ENCODE assay signal across 8 mouse cellular contexts in the genomic region with DNA sequence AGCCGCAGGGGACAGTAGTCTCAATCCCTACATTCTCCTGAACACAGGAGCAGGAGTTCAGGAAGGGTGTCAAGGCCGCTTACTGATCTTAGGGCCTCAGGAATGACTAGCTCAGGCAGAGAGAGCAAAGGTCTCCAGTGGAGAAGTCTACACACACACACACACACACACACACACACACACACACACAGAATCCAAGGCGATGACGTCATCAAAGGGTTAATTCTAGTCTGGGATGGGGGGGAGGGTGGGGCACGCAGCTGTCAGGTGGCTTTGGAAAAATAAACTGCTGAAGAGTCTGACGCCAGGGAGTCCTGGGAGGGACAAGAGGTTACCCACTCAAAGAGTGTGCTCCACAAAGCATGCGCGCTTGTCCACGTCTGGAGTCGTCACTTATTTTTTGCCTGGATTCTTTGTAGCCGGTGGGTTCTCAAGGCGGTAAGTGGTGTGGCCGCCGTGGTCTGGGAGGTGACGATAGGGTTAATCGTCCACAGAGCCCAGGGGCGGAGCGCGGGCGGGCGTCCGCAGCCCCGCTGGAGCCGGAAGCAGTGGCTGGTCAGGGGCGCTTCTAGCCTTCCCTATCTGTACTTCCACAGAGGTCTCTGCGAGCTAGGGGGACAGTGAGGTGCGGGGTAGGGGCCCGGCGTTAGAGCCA. TPM values are rescaled to one million over a fixed set of nuclear protein-coding genes. Genes with fewer than 3 reads are reported as not detected.
A peak's percentile ranks its signal among the peaks of the same experiment; 100 is the strongest.
DNase-seq lines count a peak whose midpoint lies in the region; ATAC-seq and TF ChIP-seq lines count a peak whose summit lies in the region.

A gene (plus strand): TSS at position 304 of the 655 bp plus-strand sequence.

- H3K9me3 ChIP-seq in midbrain, postnatal 0 days (ENCODE audit: low read length) = no peaks in the 10 kb centered on the region
- H3K9me3 ChIP-seq in stomach, embryonic 15.5 days = no peaks in the 10 kb centered on the region

- no peaks in the 10 kb centered on the region for H3K27me3 ChIP-seq in liver, adult 2 months (ENCODE audit: control insufficient read depth, insufficient read depth, low read length)
- no peaks in the 10 kb centered on the region for H3K27me3 ChIP-seq in midbrain, postnatal 0 days (ENCODE audit: insufficient read depth, low read length)
- H3K27me3 ChIP-seq in stomach, embryonic 15.5 days (replicated peaks) = no peaks in the 10 kb centered on the region

- DNase-seq in right cerebral cortex, adult 2 months (ENCODE audit: low spot score in 2 of 2) = peak; percentile 27 to 57
- DNase-seq in right cerebral cortex, adult 18-20 months = no peak
- DNase-seq in cerebellum, postnatal 25 days = peak; percentile 76 to 79
- DNase-seq in gastrocnemius, postnatal 25 days = peak; percentile 75
- peak; percentile 57 for DNase-seq in induced T-regulatory cell, adult 2 months (ENCODE audit: low read depth)
- DNase-seq in liver, adult 2 months (ENCODE audit: extremely low read depth, low read depth, low spot score) = peak; percentile 72
- DNase-seq in midbrain, postnatal 0 days (ENCODE audit: low spot score) = peak; percentile 58

- peaks cover 22% of the 10 kb centered on the region for H3K4me1 ChIP-seq in liver, adult 2 months (ENCODE audit: control insufficient read depth, insufficient read depth, low read length)
- peaks cover 9% of the 10 kb centered on the region; the same call in 1 of the 2 replicates for H3K4me1 ChIP-seq in midbrain, postnatal 0 days (ENCODE audit: insufficient read depth, low read length)
- H3K4me1 ChIP-seq in stomach, embryonic 15.5 days = peaks cover 44% of the 10 kb centered on the region

- WGBS in liver, adult 2 months = 2% methylated on average over 29 of the region's 29 CpGs
- WGBS in midbrain, postnatal 0 days = 4% methylated on average over 29 of the region's 29 CpGs
- WGBS in stomach, embryonic 15.5 days = 3% methylated on average over 29 of the region's 29 CpGs

- ATAC-seq in midbrain, postnatal 0 days (ENCODE audit: low FRiP score) = peak; percentile 8; the same call in 1 of the 2 replicates
- ATAC-seq in stomach, embryonic 15.5 days (ENCODE audit: insufficient read depth, low FRiP score, low read depth) = peak; percentile 70

- no peak for TF ChIP-seq POLR2A in liver, adult 2 months (IDR thresholded peaks at IDR 0.05; ENCODE audit: extremely low read depth, insufficient read depth, low read length)

- TF ChIP-seq CTCF in liver, adult 2 months (IDR thresholded peaks at IDR 0.05; ENCODE audit: low read depth, low read length) = no peak
- TF ChIP-seq CTCF in midbrain, postnatal 0 days (IDR thresholded peaks at IDR 0.05) = no peak

- no peaks in the 10 kb centered on the region for H3K79me2 ChIP-seq in liver, adult 2 months (ENCODE audit: control insufficient read depth, insufficient read depth, low read length)

- peak within 1 kb of the TSS; percentile 87 for H3K4me3 ChIP-seq in liver, adult 2 months (ENCODE audit: insufficient read depth, low read depth, low read length)
- peak within 1 kb of the TSS; percentile 43 for H3K4me3 ChIP-seq in midbrain, postnatal 0 days (ENCODE audit: low read depth, low read length)
- peak within 1 kb of the TSS; percentile 68 for H3K4me3 ChIP-seq in stomach, embryonic 15.5 days (replicated peaks)

- peak within 1 kb of the TSS; percentile 83 for H3K27ac ChIP-seq in liver, adult 2 months (replicated peaks; ENCODE audit: insufficient read depth, low read depth, low read length)
- peak within 1 kb of the TSS; percentile 69 for H3K27ac ChIP-seq in midbrain, postnatal 0 days (ENCODE audit: low read depth, low read length)
- H3K27ac ChIP-seq in stomach, embryonic 15.5 days = peak within 1 kb of the TSS; percentile 96

- H3K36me3 ChIP-seq in liver, adult 2 months (ENCODE audit: control insufficient read depth, insufficient read depth, low read length) = peaks cover 8% of the 10 kb centered on the region
- H3K36me3 ChIP-seq in midbrain, postnatal 0 days (ENCODE audit: insufficient read depth, low read length) = 0 out of 2 replicates have a peak, but pooled peaks cover 10% of the 10 kb centered on the region
- H3K36me3 ChIP-seq in stomach, embryonic 15.5 days = peaks cover 16% of the 10 kb centered on the region

- H3K9ac ChIP-seq in liver, adult 2 months (ENCODE audit: low read depth, low read length) = peak within 1 kb of the TSS; percentile 84
- peak within 1 kb of the TSS; percentile 54 for H3K9ac ChIP-seq in midbrain, postnatal 0 days (replicated peaks; ENCODE audit: low read length, poor library complexity, severe bottlenecking)
- peak within 1 kb of the TSS; percentile 58 for H3K9ac ChIP-seq in stomach, embryonic 15.5 days

- peak within 1 kb of the TSS; percentile 69 for H3K4me2 ChIP-seq in midbrain, postnatal 0 days (ENCODE audit: low read depth, low read length, poor library complexity, severe bottlenecking)
- H3K4me2 ChIP-seq in stomach, embryonic 15.5 days = peak within 1 kb of the TSS; percentile 97

RNA-seq across cellular contexts. Expression of the gene that starts here (rescaled TPM):
- 1 to 10 TPM; 2.7 to 3.2 TPM for total RNA-seq in gastrocnemius, postnatal 25 days (2021)
- total RNA-seq in liver, adult 2 months (2014; rRNA removed) = 9.9 and 14.1 TPM in 2 replicates
- polyA plus RNA-seq in liver, adult 2 months (2012; rRNA removed) = 20.1 and 21.6 TPM in 2 replicates
- 5.9 and 9.3 TPM in 2 replicates for total RNA-seq in midbrain, postnatal 0 days (2014; rRNA removed)
- polyA plus RNA-seq in midbrain, postnatal 0 days (2015; fragmentation: Nextera tagmentation; extraction: Ambion mirVana) = 10.2 and 10.9 TPM in 2 replicates
- 11.7 and 12.7 TPM in 2 replicates for polyA plus RNA-seq in stomach, embryonic 15.5 days (2015; fragmentation: Nextera tagmentation; extraction: Ambion mirVana)
